Mouse (Mus musculus): ENCODE data around the gene Eya2. TPM values are rescaled to one million over a fixed set of nuclear protein-coding genes. Genes with fewer than 3 reads are reported as not detected.
A peak's percentile ranks its signal among the peaks of the same experiment; 100 is the strongest.
"Not testable (repeated sequence)": the region's sequence is repeated elsewhere in the genome, so short reads cannot be mapped to it uniquely, and the experiment has no call there.

The Eya2 gene
- polyA plus RNA-seq, 1 experiment from 2014 or later: 1.6 TPM

GRCm38 (mm10) chr2:165789667-165790066, 194.8 kb downstream of the Eya2 start:
- Histone ChIP-seq H3K27me3 (ENCODE audit: insufficient read depth, low read length) (no peaks in the 10 kb centered on the region), H3K4me2 (no peak overlapping the region), H3K9me3 (ENCODE audit: low read depth, low read length) (no peaks in the 10 kb centered on the region), H3K4me1 (ENCODE audit: insufficient read depth) (no peaks in the 10 kb centered on the region), H3K4me3 (ENCODE audit: low read depth, low read length) (no peak overlapping the region), H3K9ac (no peak overlapping the region), H3K36me3 (ENCODE audit: insufficient read depth) (peaks cover 97% of the 10 kb centered on the region), H3K27ac (ENCODE audit: low read depth) (no peak overlapping the region)
- no peak for TF ChIP-seq CTCF (IDR thresholded peaks at IDR 0.05; ENCODE audit: low read depth)
- ATAC-seq (ENCODE audit: insufficient read depth) (no peak), DNase-seq (no peak)
- WGBS: 92% methylated on average over 3 of the region's 3 CpGs

GRCm38 (mm10) chr2:165791026-165791425, 196.2 kb downstream of the Eya2 start:
- Histone ChIP-seq H3K9ac (no peak overlapping the region), H3K27me3 (ENCODE audit: insufficient read depth, low read length) (no peaks in the 10 kb centered on the region), H3K27ac (ENCODE audit: low read depth) (no peak overlapping the region), H3K4me3 (ENCODE audit: low read depth, low read length) (no peak overlapping the region), H3K36me3 (ENCODE audit: insufficient read depth) (peaks cover 94% of the 10 kb centered on the region), H3K4me2 (no peak overlapping the region), H3K4me1 (ENCODE audit: insufficient read depth) (no peaks in the 10 kb centered on the region), H3K9me3 (ENCODE audit: low read depth, low read length) (no peaks in the 10 kb centered on the region)
- no peak for TF ChIP-seq CTCF (IDR thresholded peaks at IDR 0.05; ENCODE audit: low read depth)
- DNase-seq (no peak), ATAC-seq (ENCODE audit: insufficient read depth) (no peak)
- 41% methylated on average over 7 of the region's 7 CpGs for WGBS

GRCm38 (mm10) chr2:165791657-165792056, 196.8 kb downstream of the Eya2 start:
- 53% methylated on average over 9 of the region's 9 CpGs for WGBS
- peak; percentile 16; the same call in 1 of the 2 replicates for ATAC-seq (ENCODE audit: insufficient read depth)

GRCm38 (mm10) chr2:165792431-165793282, 197.8 kb downstream of the Eya2 start:
- 77% methylated on average over 25 of the region's 25 CpGs for WGBS
- peaks cover 97% of the 10 kb centered on the region for H3K36me3 ChIP-seq (ENCODE audit: insufficient read depth)
- H3K27ac ChIP-seq (ENCODE audit: low read depth): no peak overlapping the region
- no peak for TF ChIP-seq CTCF (IDR thresholded peaks at IDR 0.05; ENCODE audit: low read depth)
- no peak for ATAC-seq (ENCODE audit: insufficient read depth)
- no peak for DNase-seq
- no peaks in the 10 kb centered on the region for H3K9me3 ChIP-seq (ENCODE audit: low read depth, low read length)
- H3K27me3 ChIP-seq (ENCODE audit: insufficient read depth, low read length): no peaks in the 10 kb centered on the region
- no peak overlapping the region for H3K4me2 ChIP-seq
- H3K4me3 ChIP-seq (ENCODE audit: low read depth, low read length): no peak overlapping the region
- H3K4me1 ChIP-seq (ENCODE audit: insufficient read depth): no peaks in the 10 kb centered on the region
- no peak overlapping the region for H3K9ac ChIP-seq

More at GRCm38 (mm10) chr2:165791657-165792056, 196.8 kb downstream of the Eya2 start:
- no peak overlapping the region for H3K4me3 ChIP-seq (ENCODE audit: low read depth, low read length)
- H3K27me3 ChIP-seq (ENCODE audit: insufficient read depth, low read length): no peaks in the 10 kb centered on the region
- no peak overlapping the region for H3K4me2 ChIP-seq
- no peaks in the 10 kb centered on the region for H3K4me1 ChIP-seq (ENCODE audit: insufficient read depth)
- peak; percentile 80 for DNase-seq
- TF ChIP-seq CTCF (IDR thresholded peaks at IDR 0.05; ENCODE audit: low read depth): peak; percentile 86
- no peak overlapping the region for H3K9ac ChIP-seq
- H3K27ac ChIP-seq (ENCODE audit: low read depth): no peak overlapping the region
- no peaks in the 10 kb centered on the region for H3K9me3 ChIP-seq (ENCODE audit: low read depth, low read length)
- H3K36me3 ChIP-seq (ENCODE audit: insufficient read depth): peaks cover 95% of the 10 kb centered on the region

GRCm38 (mm10) chr2:165793283-165793638, 198.4 kb downstream of the Eya2 start:
- peaks cover 95% of the 10 kb centered on the region for H3K36me3 ChIP-seq (ENCODE audit: insufficient read depth)
- H3K4me2 ChIP-seq: no peak overlapping the region
- H3K9me3 ChIP-seq (ENCODE audit: low read depth, low read length): no peaks in the 10 kb centered on the region
- no peaks in the 10 kb centered on the region for H3K4me1 ChIP-seq (ENCODE audit: insufficient read depth)
- ATAC-seq (ENCODE audit: insufficient read depth) (no peak), DNase-seq (no peak)
- H3K9ac ChIP-seq: no peak overlapping the region
- no peak for TF ChIP-seq CTCF (IDR thresholded peaks at IDR 0.05; ENCODE audit: low read depth)
- H3K4me3 ChIP-seq (ENCODE audit: low read depth, low read length): no peak overlapping the region
- H3K27ac ChIP-seq (ENCODE audit: low read depth): no peak overlapping the region
- H3K27me3 ChIP-seq (ENCODE audit: insufficient read depth, low read length): no peaks in the 10 kb centered on the region
- 81% methylated on average over 3 of the region's 3 CpGs for WGBS

- Histone ChIP-seq H3K4me1 (ENCODE audit: insufficient read depth) (no peaks in the 10 kb centered on the region), H3K4me2 (no peak overlapping the region), H3K9ac (no peak overlapping the region), H3K36me3 (ENCODE audit: insufficient read depth) (peaks cover 94% of the 10 kb centered on the region), H3K27ac (ENCODE audit: low read depth) (no peak overlapping the region), H3K27me3 (ENCODE audit: insufficient read depth, low read length) (no peaks in the 10 kb centered on the region), H3K4me3 (ENCODE audit: low read depth, low read length) (no peak overlapping the region), H3K9me3 (ENCODE audit: low read depth, low read length) (no peaks in the 10 kb centered on the region)
- WGBS: 54% methylated on average over 8 of the region's 8 CpGs
- DNase-seq: no peak
- no peak for ATAC-seq (ENCODE audit: insufficient read depth)
- no peak for TF ChIP-seq CTCF (IDR thresholded peaks at IDR 0.05; ENCODE audit: low read depth)
Measured at GRCm38 (mm10) chr2:165797876-165798275, 203.0 kb downstream of the Eya2 start.

- WGBS: 79% methylated on average over 3 of the region's 3 CpGs
- H3K36me3 ChIP-seq (ENCODE audit: insufficient read depth): peaks cover 91% of the 10 kb centered on the region
- H3K9ac ChIP-seq; ATAC-seq (ENCODE audit: insufficient read depth); DNase-seq; H3K4me1 ChIP-seq (ENCODE audit: insufficient read depth); H3K27ac ChIP-seq (ENCODE audit: low read depth); H3K4me2 ChIP-seq; H3K27me3 ChIP-seq (ENCODE audit: insufficient read depth, low read length); H3K4me3 ChIP-seq (ENCODE audit: low read depth, low read length); H3K9me3 ChIP-seq (ENCODE audit: low read depth, low read length): not testable (repeated sequence)
Measured at GRCm38 (mm10) chr2:165800174-165800573, 205.3 kb downstream of the Eya2 start.

Data from lung, embryonic 14.5 days (tissue).